Mouse (Mus musculus) liver, adult 2 months (tissue): ENCODE results near the gene Arid3b.

Experiments used
- CTCF ChIP-seq: fragments of 200-500 bp; IDR thresholded peaks from 2 replicates; pipeline ENCODE4 v1.5.1; 2011; ENCODE audit warnings: low read depth, low read length, control low read depth
- POLR2A ChIP-seq: fragments of 200-500 bp; IDR thresholded peaks from 2 replicates; pipeline ENCODE4 v1.6.1; 2011; ENCODE audit warnings: low read length, control low read depth; ENCODE audit not compliant: insufficient read depth; ENCODE audit errors: extremely low read depth

DNA sequence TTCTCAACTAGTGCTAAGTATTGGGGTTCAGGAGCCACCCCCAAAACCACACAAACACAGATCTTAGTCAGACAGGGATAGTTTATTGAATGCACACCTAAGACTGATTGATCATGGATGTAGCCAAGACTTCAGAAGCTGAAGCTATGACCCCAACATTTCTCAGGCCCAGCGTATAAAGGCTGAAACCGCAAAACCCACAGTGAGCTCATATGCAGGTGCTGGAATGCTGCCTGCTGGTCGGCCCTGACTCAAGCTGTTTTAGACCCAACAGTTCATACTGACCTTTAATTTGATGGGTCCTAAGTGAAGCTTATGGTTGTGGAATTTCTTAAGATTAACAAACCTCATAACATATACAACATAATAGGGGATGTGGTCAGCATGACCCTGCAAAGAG is 53.9 kb downstream of the Arid3b start:
- TF ChIP-seq POLR2A (no peak), CTCF (no peak)
